Comparison of ENCODE assay signal across 22 mouse cellular contexts in the genomic region with DNA sequence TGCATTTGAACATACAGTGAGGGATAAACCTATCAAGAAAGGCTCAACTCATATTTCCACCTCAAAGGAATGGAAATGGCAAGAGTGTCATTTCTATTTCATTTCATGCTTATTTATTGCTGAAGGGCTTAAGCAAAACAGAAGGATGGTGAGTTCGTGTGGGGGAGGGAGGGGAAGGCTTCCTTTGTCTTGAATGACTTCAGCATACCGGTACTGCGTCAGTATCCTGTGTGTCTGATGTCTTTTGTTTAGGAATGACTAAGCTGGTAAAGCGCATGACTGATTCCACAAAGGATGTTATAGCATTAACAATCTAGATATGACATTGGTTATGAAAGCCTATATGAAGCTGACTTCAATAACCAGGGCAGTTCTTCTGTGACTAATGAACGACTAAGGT.
DNase-seq lines count a peak whose midpoint lies in the region; ATAC-seq and TF ChIP-seq lines count a peak whose summit lies in the region.
"Had no signal": no experiment of that assay in that cellular context is flagged by ENCODE, and none has a peak within 500 bp of the region (broad histone marks: within the 10 kb centered on the region; RNA-seq: fewer than 3 reads in every experiment).

No protein-coding gene starts in this region.

- no peaks in the 10 kb centered on the region for H3K9me3 ChIP-seq in lung, embryonic 14.5 days (ENCODE audit: low read depth, low read length)
- H3K9me3 ChIP-seq: heart, embryonic 10.5 days; limb, embryonic 13.5 days; liver, embryonic 13.5 days had no signal

- H3K27me3 ChIP-seq in lung, embryonic 14.5 days (ENCODE audit: insufficient read depth, low read length) = no peaks in the 10 kb centered on the region
- H3K27me3 ChIP-seq: limb, embryonic 13.5 days; liver, embryonic 13.5 days had no signal

- H3K4me1 ChIP-seq in lung, embryonic 14.5 days (ENCODE audit: insufficient read depth) = no peaks in the 10 kb centered on the region
- no peaks in the 10 kb centered on the region; the same call in 1 of the 2 replicates for H3K4me1 ChIP-seq in lung, adult 2 months (ENCODE audit: control insufficient read depth, insufficient read depth, low read length)
- H3K4me1 ChIP-seq: heart, embryonic 10.5 days; limb, embryonic 13.5 days; liver, embryonic 13.5 days had no signal

- TF ChIP-seq POLR2A in lung, adult 2 months (IDR thresholded peaks at IDR 0.05; ENCODE audit: borderline replicate concordance, extremely low read depth, low read depth, low read length) = no peak

- H3K4me3 ChIP-seq in lung, embryonic 14.5 days (ENCODE audit: low read depth, low read length) = no peak overlapping the region
- no peak overlapping the region for H3K4me3 ChIP-seq in lung, adult 2 months (replicated peaks; ENCODE audit: extremely low read depth, low read depth, low read length)
- H3K4me3 ChIP-seq: heart, embryonic 10.5 days; hindbrain, embryonic 10.5 days; limb, embryonic 13.5 days; liver, embryonic 13.5 days; midbrain, embryonic 10.5 days had no signal

- no peak overlapping the region for H3K27ac ChIP-seq in lung, embryonic 14.5 days (ENCODE audit: low read depth)
- H3K27ac ChIP-seq: heart, embryonic 10.5 days; hindbrain, embryonic 10.5 days; limb, embryonic 13.5 days; liver, embryonic 13.5 days; midbrain, embryonic 10.5 days had no signal

- no peak overlapping the region for H3K4me2 ChIP-seq in lung, embryonic 14.5 days
- H3K4me2 ChIP-seq: limb, embryonic 13.5 days; liver, embryonic 13.5 days had no signal

- peak; percentile 44 for DNase-seq in lung, embryonic 14.5 days
- no peak for DNase-seq in lung, adult 2 months
- DNase-seq in 3T3-L1 (ENCODE audit: low read depth, low spot score) = peak; percentile 61
- peak; percentile 12 for DNase-seq in forelimb bud, embryonic 11.5 days (ENCODE audit: low read depth, low spot score)
- DNase-seq in T-cell, adult 2 months (ENCODE audit: low spot score) = no peak
- DNase-seq in cerebellum, postnatal 10 days = no peak
- no peak for DNase-seq in adrenal gland, adult 2 months
- DNase-seq: adrenal gland, adult 8-10 months; cerebellum, adult 18-20 months; cerebellum, postnatal 25 days; kidney, adult 9 months; kidney, postnatal 4 days; liver, embryonic 13.5 days; right cerebral cortex, postnatal 25 days; spleen, adult 18-20 months had no signal

- H3K9ac ChIP-seq in lung, embryonic 14.5 days = no peak overlapping the region
- H3K9ac ChIP-seq: limb, embryonic 13.5 days; liver, embryonic 13.5 days had no signal

- no peak for TF ChIP-seq CTCF in lung, embryonic 14.5 days (IDR thresholded peaks at IDR 0.05; ENCODE audit: low read depth)
- TF ChIP-seq CTCF in lung, adult 2 months (IDR thresholded peaks at IDR 0.05; ENCODE audit: insufficient read depth, low read length) = no peak

- WGBS in lung, embryonic 14.5 days = 61% methylated on average over 5 of the region's 5 CpGs
- 48% methylated on average over 5 of the region's 5 CpGs for WGBS in lung, adult 2 months

- no peaks in the 10 kb centered on the region for H3K36me3 ChIP-seq in lung, embryonic 14.5 days (ENCODE audit: insufficient read depth)
- H3K36me3 ChIP-seq: heart, embryonic 10.5 days; hindbrain, embryonic 10.5 days; limb, embryonic 13.5 days; liver, embryonic 13.5 days; midbrain, embryonic 10.5 days had no signal

- ATAC-seq in lung, embryonic 14.5 days (ENCODE audit: insufficient read depth) = no peak
- peak; percentile 26 for ATAC-seq in CD4-positive, CD25-positive, alpha-beta regulatory T cell, adult 4 months
- ATAC-seq: hindbrain, embryonic 16.5 days; intestine, embryonic 16.5 days had no signal

Comparison
In these comparisons a context has a peak if more than half of its experiments do, and no peak if none do; other contexts are left out.
1. DNase-seq: peak in lung, embryonic 14.5 days (single experiment), 3T3-L1 (single experiment) and forelimb bud, embryonic 11.5 days (single experiment); none in lung, adult 2 months (single experiment), T-cell, adult 2 months (single experiment), cerebellum, postnatal 10 days (0 of 2) and adrenal gland, adult 2 months (single experiment).